Mouse (Mus musculus) stomach, embryonic 16.5 days (tissue): Measurements from ENCODE around the gene Vmn1r65. TPM values are rescaled to one million over a fixed set of nuclear protein-coding genes. Genes with fewer than 3 reads are reported as not detected.
"Not testable (repeated sequence)": the region's sequence is repeated elsewhere in the genome, so short reads cannot be mapped to it uniquely, and the experiment has no call there.

Experiments
- ATAC-seq: fragments of 200-750 bp; cut with Nextera tagmentation; 2 replicates; pipeline ENCODE4 v1.8.0; 2017; ENCODE audit warnings: moderate number of reproducible peaks, moderate TSS enrichment; ENCODE audit not compliant: insufficient read depth, low FRiP score
- H3K27ac ChIP-seq: fragments of 300-500 bp; sonication (generic); 2 replicates; pipeline ENCODE4 v1.5.1; 2014; ENCODE audit warnings: low read length
- H3K27me3 ChIP-seq: fragments of 300-500 bp; sonication (generic); 2 replicates; pipeline ENCODE4 v1.6.1; 2014; ENCODE audit warnings: low read length, control low read depth, mixed read lengths; ENCODE audit not compliant: control insufficient read depth, insufficient read depth
- H3K36me3 ChIP-seq: fragments of 300-500 bp; sonication (generic); 2 replicates; pipeline ENCODE4 v1.6.1; 2014; ENCODE audit warnings: low read length; ENCODE audit not compliant: control insufficient read depth, insufficient read depth
- H3K4me1 ChIP-seq: fragments of 300-500 bp; sonication (generic); 2 replicates; pipeline ENCODE4 v1.6.1; 2014; ENCODE audit warnings: low read length, control low read depth, mixed read lengths; ENCODE audit not compliant: control insufficient read depth, insufficient read depth
- H3K4me2 ChIP-seq: fragments of 300-500 bp; sonication (generic); 2 replicates; pipeline ENCODE4 v1.6.1; 2014; ENCODE audit warnings: low read depth, low read length, mixed read lengths
- H3K4me3 ChIP-seq: fragments of 300-500 bp; sonication (generic); replicated peaks from 2 replicates; pipeline ENCODE4 v1.5.1; 2014; ENCODE audit warnings: mild to moderate bottlenecking, low read length
- H3K9ac ChIP-seq: fragments of 300-500 bp; sonication (generic); 2 replicates; pipeline ENCODE4 v1.6.1; 2014; ENCODE audit warnings: low read length
- H3K9me3 ChIP-seq: fragments of 300-500 bp; sonication (generic); replicated peaks from 2 replicates; pipeline ENCODE4 v1.6.1; 2016; ENCODE audit warnings: low read length, control low read depth; ENCODE audit not compliant: control insufficient read depth
- WGBS: fragments of 180-500 bp; shearing (Covaris S2); extraction: QIAGEN DNeasy Blood & Tissue Kit; methylation state at CpG from one replicate; pipeline ENCODE4 v1.1.7; 2014; 5-methylcytosine and 5-hydroxymethylcytosine counted together
- polyA plus RNA-seq: library from polyadenylated mRNA; unstranded; fragments of >200 nt; fragmentation: Nextera tagmentation; extraction: Ambion mirVana; gene quantifications from 2 replicates; pipeline ENCODE4 v1.2.1, GENCODE M21; 2015

Gene Vmn1r65
- not detected in 2 replicates for polyA plus RNA-seq

DNA sequence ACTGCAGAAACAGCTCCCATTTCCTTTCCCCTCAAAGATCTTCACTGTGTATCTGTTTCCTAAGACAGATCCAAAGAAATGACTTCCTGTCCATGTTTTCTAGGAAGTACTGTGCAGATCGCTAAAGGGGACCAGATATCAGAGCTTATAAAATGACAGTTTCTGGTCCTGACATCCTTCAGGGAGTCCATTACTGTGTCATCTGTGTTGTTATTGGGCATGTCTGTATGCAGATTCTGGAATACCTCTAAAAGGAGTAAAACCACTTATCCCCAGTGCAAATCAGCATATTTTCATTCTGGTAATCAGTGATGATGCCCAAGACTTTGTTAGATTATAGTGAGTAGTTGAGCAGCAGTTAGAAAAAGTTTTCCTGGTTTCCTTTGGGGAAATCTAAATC, at the start of gene Vmn1r65:
Gene Vmn1r65 (minus strand): TSS at position 101 of the 400 bp plus-strand sequence.
- Histone ChIP-seq H3K4me2 (no peak within 1 kb of the TSS), H3K27ac (no peak within 1 kb of the TSS), H3K4me3 (no peak within 1 kb of the TSS), H3K4me1 (no peaks in the 10 kb centered on the region), H3K9ac (no peak within 1 kb of the TSS), H3K36me3 (no peaks in the 10 kb centered on the region; the same call in 1 of the 2 replicates), H3K9me3 (0 out of 2 replicates have a peak, but pooled peaks cover 6% of the 10 kb centered on the region), H3K27me3 (no peaks in the 10 kb centered on the region)
- no peak for ATAC-seq
- 89% methylated on average over 1 of the region's 1 CpGs for WGBS

DNA sequence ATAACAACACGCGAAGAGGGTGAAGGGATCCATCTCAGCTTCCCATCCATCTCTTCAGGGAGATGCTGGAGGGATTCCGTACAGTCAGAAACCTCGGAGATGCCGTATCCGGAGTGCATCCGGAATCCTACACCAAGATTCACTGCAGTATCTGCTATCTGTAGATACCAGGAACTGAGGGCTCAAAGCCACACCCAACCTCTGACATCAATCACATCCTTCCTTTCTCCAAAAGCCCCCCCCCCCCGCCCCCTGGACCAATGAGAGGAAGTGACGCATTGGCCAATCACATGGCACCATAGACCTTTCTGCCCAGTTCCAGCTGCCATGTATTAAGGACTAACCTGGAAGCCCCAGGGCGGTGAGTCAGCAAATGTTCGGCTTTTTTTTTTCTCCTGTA, 34.1 kb upstream of the Vmn1r65 start, which contains the start of gene Nlrp4c:
Gene Nlrp4c (plus strand): TSS at position 301 of the 400 bp plus-strand sequence.
- no peak for ATAC-seq
- Histone ChIP-seq H3K9me3 (no peaks in the 10 kb centered on the region), H3K9ac (no peak within 1 kb of the TSS), H3K27me3 (no peaks in the 10 kb centered on the region), H3K4me1 (no peaks in the 10 kb centered on the region), H3K4me3 (no peak within 1 kb of the TSS), H3K36me3 (no peaks in the 10 kb centered on the region), H3K27ac (no peak within 1 kb of the TSS), H3K4me2 (no peak within 1 kb of the TSS)
- WGBS: 86% methylated on average over 11 of the region's 11 CpGs

DNA sequence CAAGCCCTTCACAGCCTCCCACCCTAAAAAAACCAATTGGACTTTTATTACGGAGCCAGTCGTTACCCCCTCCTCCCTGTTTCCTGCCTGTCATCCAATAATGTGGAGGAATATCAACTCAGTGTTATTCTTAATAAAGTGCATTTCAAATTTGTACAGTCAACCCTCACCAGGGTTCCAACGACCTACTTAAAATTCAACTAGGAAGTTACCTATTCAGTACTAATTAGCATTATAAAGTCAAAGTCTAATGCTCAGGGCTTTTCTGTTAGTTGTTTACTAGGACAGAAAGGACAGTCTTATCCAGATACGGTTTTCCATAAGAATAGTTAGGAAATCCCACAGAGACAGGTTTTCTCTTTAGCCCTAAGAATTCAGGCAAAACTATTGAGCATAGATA, 28.4 kb downstream of the Vmn1r65 start:
- H3K27ac ChIP-seq, H3K4me1 ChIP-seq, H3K9me3 ChIP-seq, H3K36me3 ChIP-seq, ATAC-seq, H3K4me2 ChIP-seq, H3K9ac ChIP-seq, H3K4me3 ChIP-seq, H3K27me3 ChIP-seq: not testable (repeated sequence)
- WGBS: 88% methylated on average over 4 of the region's 4 CpGs

DNA sequence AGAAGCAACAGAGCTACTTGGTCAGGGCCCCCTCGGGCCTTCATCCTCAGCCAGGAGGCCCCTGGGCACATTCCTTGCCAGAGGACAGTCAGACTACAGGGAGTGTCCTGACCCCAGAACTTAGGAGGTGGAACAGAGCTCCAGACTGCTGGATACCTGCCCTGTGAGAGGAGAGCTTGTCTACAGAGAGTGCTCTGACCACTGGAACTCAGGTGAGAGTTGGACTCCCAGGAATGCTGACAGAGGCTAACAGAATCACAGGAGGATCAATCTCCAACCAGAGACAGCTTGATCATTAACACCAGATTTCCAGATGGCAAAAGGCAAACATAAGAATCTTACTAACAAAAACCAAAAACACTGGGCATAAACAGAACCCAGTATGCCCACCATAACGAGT, 38.3 kb downstream of the Vmn1r65 start:
- H3K36me3 ChIP-seq, H3K4me1 ChIP-seq, H3K4me2 ChIP-seq, H3K9me3 ChIP-seq, H3K27ac ChIP-seq, ATAC-seq, H3K9ac ChIP-seq, H3K27me3 ChIP-seq, H3K4me3 ChIP-seq: not testable (repeated sequence)
- WGBS: 72% methylated on average over 2 of the region's 2 CpGs

Other genes starting within 250 kb of the Vmn1r65 start
- gene Vmn1r63, start 205.6 kb downstream of the Vmn1r65 start, polyA plus RNA-seq: not detected in 2 replicates
- not detected in 2 replicates for gene Vmn1r64, start 126.5 kb downstream of the Vmn1r65 start, polyA plus RNA-seq
- gene Nlrp4c, start 34.2 kb upstream of the Vmn1r65 start, polyA plus RNA-seq: not detected in 2 replicates
- gene Zfp787, start 145.0 kb upstream of the Vmn1r65 start, polyA plus RNA-seq: 15.0 and 22.0 TPM in 2 replicates
- gene Zfp444, start 161.2 kb upstream of the Vmn1r65 start, polyA plus RNA-seq: 28.8 and 32.7 TPM in 2 replicates
- not detected in 2 replicates for gene Galp, start 186.1 kb upstream of the Vmn1r65 start, polyA plus RNA-seq
- gene Zscan5b, start 211.3 kb upstream of the Vmn1r65 start, polyA plus RNA-seq: not detected in 2 replicates
- not detected in 2 replicates for gene Epp13, start 241.7 kb upstream of the Vmn1r65 start, polyA plus RNA-seq